Comparison of ENCODE assay signal across 9 mouse cellular contexts in genomic region chr14:32317822-32318221, GRCm38 (mm10). TPM values are rescaled to one million over a fixed set of nuclear protein-coding genes. Genes with fewer than 3 reads are reported as not detected.
DNase-seq lines count a peak whose midpoint lies in the region; ATAC-seq and TF ChIP-seq lines count a peak whose summit lies in the region.
"Had no signal": no experiment of that assay in that cellular context is flagged by ENCODE, and none has a peak within 500 bp of the region (broad histone marks: within the 10 kb centered on the region; RNA-seq: fewer than 3 reads in every experiment).

No protein-coding gene starts in this region.

- no peak overlapping the region for H3K4me3 ChIP-seq in forebrain, embryonic 12.5 days (replicated peaks)
- H3K4me3 ChIP-seq in forebrain, embryonic 15.5 days = no peak overlapping the region
- H3K4me3 ChIP-seq in ES-Bruce4 (ENCODE audit: low read depth, low read length) = peak overlapping the region; percentile 75
- H3K4me3 ChIP-seq in embryonic facial prominence, embryonic 10.5 days = peak overlapping the region; percentile 30; the same call in 1 of the 2 replicates
- H3K4me3 ChIP-seq in midbrain, embryonic 14.5 days (replicated peaks; ENCODE audit: low read depth, low read length) = no peak overlapping the region
- no peak overlapping the region for H3K4me3 ChIP-seq in left cerebral cortex, adult 2 months

- no peaks in the 10 kb centered on the region for H3K9me3 ChIP-seq in forebrain, embryonic 12.5 days
- no peaks in the 10 kb centered on the region for H3K9me3 ChIP-seq in forebrain, embryonic 15.5 days
- no peaks in the 10 kb centered on the region for H3K9me3 ChIP-seq in ES-Bruce4 (replicated peaks; ENCODE audit: control insufficient read depth, insufficient read depth, low read length, poor library complexity, severe bottlenecking)
- H3K9me3 ChIP-seq in embryonic facial prominence, embryonic 10.5 days = no peaks in the 10 kb centered on the region
- no peaks in the 10 kb centered on the region for H3K9me3 ChIP-seq in midbrain, embryonic 14.5 days (ENCODE audit: control insufficient read depth, low read length)

- no peak overlapping the region for H3K27ac ChIP-seq in forebrain, embryonic 12.5 days
- H3K27ac ChIP-seq in forebrain, embryonic 15.5 days (replicated peaks) = no peak overlapping the region
- peak overlapping the region; percentile 72 for H3K27ac ChIP-seq in ES-Bruce4 (ENCODE audit: insufficient read depth, low read length)
- H3K27ac ChIP-seq in embryonic facial prominence, embryonic 10.5 days (replicated peaks) = no peak overlapping the region
- H3K27ac ChIP-seq in midbrain, embryonic 14.5 days (replicated peaks; ENCODE audit: low read depth, low read length) = no peak overlapping the region
- H3K27ac ChIP-seq in left cerebral cortex, adult 2 months = no peak overlapping the region

- peaks cover 7% of the 10 kb centered on the region for H3K4me1 ChIP-seq in forebrain, embryonic 12.5 days
- peaks cover 6% of the 10 kb centered on the region for H3K4me1 ChIP-seq in forebrain, embryonic 15.5 days
- no peaks in the 10 kb centered on the region for H3K4me1 ChIP-seq in ES-Bruce4 (ENCODE audit: control insufficient read depth, insufficient read depth, low read length)
- peaks cover 16% of the 10 kb centered on the region for H3K4me1 ChIP-seq in embryonic facial prominence, embryonic 10.5 days
- H3K4me1 ChIP-seq in midbrain, embryonic 14.5 days (ENCODE audit: control insufficient read depth, insufficient read depth, low read length) = peaks cover 10% of the 10 kb centered on the region

- no peak for TF ChIP-seq EP300 in ES-Bruce4 (IDR thresholded peaks at IDR 0.05; ENCODE audit: insufficient read depth, low read depth, low read length)

- peak; percentile 42 for DNase-seq in embryonic facial prominence, embryonic 10.5 days (ENCODE audit: low spot score)
- DNase-seq in midbrain, embryonic 14.5 days = peak; percentile 44
- no peak for DNase-seq in left cerebral cortex, adult 2 months (ENCODE audit: extremely low spot score in 1 of 2, low spot score in 2 of 2)
- DNase-seq in right cerebral cortex, postnatal 36 days (ENCODE audit: low spot score in 2 of 2) = no peak
- no peak for DNase-seq in left cerebral cortex, postnatal 36 days (ENCODE audit: low spot score in 2 of 2)
- DNase-seq: kidney, adult 18-20 months had no signal

- WGBS in forebrain, embryonic 12.5 days = 8% methylated on average over 4 of the region's 4 CpGs
- 5% methylated on average over 4 of the region's 4 CpGs for WGBS in forebrain, embryonic 15.5 days
- 9% methylated on average over 4 of the region's 4 CpGs for WGBS in embryonic facial prominence, embryonic 10.5 days
- WGBS in midbrain, embryonic 14.5 days = 11% methylated on average over 4 of the region's 4 CpGs

- H3K36me3 ChIP-seq in forebrain, embryonic 12.5 days (replicated peaks) = no peaks in the 10 kb centered on the region
- no peaks in the 10 kb centered on the region for H3K36me3 ChIP-seq in forebrain, embryonic 15.5 days
- H3K36me3 ChIP-seq in ES-Bruce4 (ENCODE audit: control insufficient read depth, insufficient read depth, low read length, poor library complexity, severe bottlenecking) = no peaks in the 10 kb centered on the region
- no peaks in the 10 kb centered on the region for H3K36me3 ChIP-seq in embryonic facial prominence, embryonic 10.5 days (replicated peaks)
- no peaks in the 10 kb centered on the region for H3K36me3 ChIP-seq in midbrain, embryonic 14.5 days (ENCODE audit: control insufficient read depth, insufficient read depth, low read length)

- no peak for TF ChIP-seq CTCF in ES-Bruce4 (IDR thresholded peaks at IDR 0.05; ENCODE audit: low read depth, low read length)
- no peak for TF ChIP-seq CTCF in left cerebral cortex, adult 2 months (IDR thresholded peaks at IDR 0.05)

- peak overlapping the region; percentile 0; the same call in 1 of the 2 replicates for H3K4me2 ChIP-seq in forebrain, embryonic 12.5 days
- no peak overlapping the region for H3K4me2 ChIP-seq in forebrain, embryonic 15.5 days (replicated peaks)
- H3K4me2 ChIP-seq in midbrain, embryonic 14.5 days (ENCODE audit: low read length) = peak overlapping the region; percentile 16; the same call in 1 of the 2 replicates

- TF ChIP-seq POLR2A in ES-Bruce4 (IDR thresholded peaks at IDR 0.05; ENCODE audit: insufficient read depth, low read length) = peak; percentile 92

- no peak for ATAC-seq in forebrain, embryonic 12.5 days (ENCODE audit: low FRiP score)
- no peak for ATAC-seq in forebrain, embryonic 15.5 days (replicated peaks)
- ATAC-seq in midbrain, embryonic 14.5 days (ENCODE audit: low FRiP score, low TSS enrichment) = no peak

- no peaks in the 10 kb centered on the region; the same call in 1 of the 2 replicates for H3K27me3 ChIP-seq in forebrain, embryonic 12.5 days
- no peaks in the 10 kb centered on the region for H3K27me3 ChIP-seq in forebrain, embryonic 15.5 days
- no peaks in the 10 kb centered on the region for H3K27me3 ChIP-seq in ES-Bruce4 (ENCODE audit: control insufficient read depth, insufficient read depth, low read length, poor library complexity, severe bottlenecking)
- H3K27me3 ChIP-seq in embryonic facial prominence, embryonic 10.5 days (replicated peaks; ENCODE audit: low read depth, poor library complexity, severe bottlenecking) = no peaks in the 10 kb centered on the region
- no peaks in the 10 kb centered on the region for H3K27me3 ChIP-seq in midbrain, embryonic 14.5 days (ENCODE audit: control insufficient read depth, insufficient read depth, low read length)

- H3K9ac ChIP-seq in forebrain, embryonic 12.5 days = no peak overlapping the region
- H3K9ac ChIP-seq in forebrain, embryonic 15.5 days (replicated peaks) = no peak overlapping the region
- H3K9ac ChIP-seq in ES-Bruce4 (ENCODE audit: low read depth, poor library complexity, severe bottlenecking) = peak overlapping the region; percentile 79
- no peak overlapping the region for H3K9ac ChIP-seq in midbrain, embryonic 14.5 days (replicated peaks; ENCODE audit: low read length)

- intact Hi-C loops in left cerebral cortex, adult 2 months (cut with DNase I) = no loop called here
- intact Hi-C loops in left cerebral cortex, postnatal 36 days (cut with DNase I) = no loop called here

RNA-seq across cellular contexts. Expression of gene Ogdhl, which starts 4.0 kb away (rescaled TPM):
- 16.0 and 20.5 TPM in 2 replicates for polyA plus RNA-seq in forebrain, embryonic 12.5 days (2016; fragmentation: Nextera tagmentation; extraction: Ambion mirVana)
- 26.2 TPM in 2 replicates for polyA plus RNA-seq in forebrain, embryonic 15.5 days (2015; fragmentation: Nextera tagmentation; extraction: Ambion mirVana)
- 90.3 and 93.8 TPM in 2 replicates for polyA plus RNA-seq in ES-Bruce4 (2011; ENCODE audit: insufficient read depth, insufficient read length, low read depth, missing spikeins)
- polyA plus RNA-seq in embryonic facial prominence, embryonic 10.5 days (2016; fragmentation: Nextera tagmentation; extraction: Ambion mirVana) = 19.2 and 20.6 TPM in 2 replicates
- polyA plus RNA-seq in midbrain, embryonic 14.5 days (2014; fragmentation: Nextera tagmentation; extraction: Ambion mirVana) = 18.8 and 22.9 TPM in 2 replicates
- total RNA-seq in left cerebral cortex, adult 2 months (2021) = 100 to 1,000 TPM; 110 to 114 TPM
- 100 to 1,000 TPM; 103 to 114 TPM for total RNA-seq in left cerebral cortex, postnatal 36 days (2021)

Comparison
In these comparisons a context has a peak if more than half of its experiments do, and no peak if none do; other contexts are left out.
1. H3K4me3 ChIP-seq: peak in ES-Bruce4 (single experiment) and embryonic facial prominence, embryonic 10.5 days (single experiment); none in forebrain, embryonic 12.5 days (single experiment), forebrain, embryonic 15.5 days (single experiment), midbrain, embryonic 14.5 days (single experiment) and left cerebral cortex, adult 2 months (single experiment).
2. DNase-seq: peak in embryonic facial prominence, embryonic 10.5 days (single experiment) and midbrain, embryonic 14.5 days (single experiment); none in left cerebral cortex, adult 2 months (0 of 2), right cerebral cortex, postnatal 36 days (0 of 2) and left cerebral cortex, postnatal 36 days (0 of 2).